In the genomic region with DNA sequence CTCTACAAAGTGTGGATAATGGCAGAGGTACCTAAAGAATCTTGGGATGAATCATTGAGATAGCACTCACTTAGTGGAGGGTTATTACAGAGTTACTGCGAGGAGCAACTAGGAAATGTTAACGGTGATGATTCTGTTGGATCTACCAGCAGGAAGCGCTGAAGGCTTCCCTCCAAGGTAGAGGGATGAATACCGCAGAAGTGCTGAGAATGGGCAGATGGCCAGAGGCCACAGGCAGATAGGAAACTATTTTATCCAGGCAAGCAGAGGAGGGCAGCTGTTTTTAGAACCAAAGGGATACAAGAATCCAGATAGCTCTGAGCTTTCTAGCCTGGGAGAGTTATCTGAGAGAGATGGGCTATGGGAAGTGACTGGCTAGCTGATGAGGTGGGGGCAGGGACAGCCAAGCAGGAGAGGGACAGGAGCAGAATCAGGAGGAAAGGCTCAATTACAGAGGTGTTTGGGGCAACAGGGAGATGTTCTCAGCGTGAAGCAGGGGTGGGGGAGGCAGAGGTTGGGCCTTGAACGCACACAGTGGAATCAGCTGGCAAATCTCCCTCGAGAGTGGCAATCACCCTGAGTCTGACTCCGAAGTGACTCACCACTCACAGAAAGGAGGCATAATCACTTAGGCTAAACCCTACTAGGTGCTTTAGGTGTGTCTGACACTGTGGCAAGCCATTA, we compare ENCODE assay signal across 9 mouse cellular contexts. TPM values are rescaled to one million over a fixed set of nuclear protein-coding genes. Genes with fewer than 3 reads are reported as not detected.
DNase-seq lines count a peak whose midpoint lies in the region; ATAC-seq and TF ChIP-seq lines count a peak whose summit lies in the region.
"Had no signal": no experiment of that assay in that cellular context is flagged by ENCODE, and none has a peak within 500 bp of the region (broad histone marks: within the 10 kb centered on the region; RNA-seq: fewer than 3 reads in every experiment).

No protein-coding gene starts in this region.

- peak; percentile 54; the same call in 1 of the 2 replicates for TF ChIP-seq POLR2A in testis, adult 2 months (IDR thresholded peaks at IDR 0.05; ENCODE audit: control insufficient read depth, low read depth, low read length)

- no peaks in the 10 kb centered on the region for H3K27me3 ChIP-seq in testis, adult 2 months (ENCODE audit: control insufficient read depth, insufficient read depth, low read length)
- H3K27me3 ChIP-seq in hindbrain, embryonic 16.5 days (replicated peaks; ENCODE audit: control insufficient read depth, insufficient read depth, low read length): no peaks in the 10 kb centered on the region
- no peaks in the 10 kb centered on the region for H3K27me3 ChIP-seq in stomach, embryonic 16.5 days (ENCODE audit: control insufficient read depth, insufficient read depth, low read length)

- 21% methylated on average over 8 of the region's 8 CpGs for WGBS in hindbrain, embryonic 16.5 days
- 28% methylated on average over 8 of the region's 8 CpGs for WGBS in stomach, embryonic 16.5 days

- peak; percentile 84 for DNase-seq in adrenal gland, adult 2 months
- no peak for DNase-seq in adrenal gland, postnatal 4 days (ENCODE audit: low spot score in 2 of 2)
- DNase-seq in testis, postnatal 10 days (ENCODE audit: low spot score): no peak
- DNase-seq in right cerebral cortex, adult 18-20 months: no peak
- no peak for DNase-seq in spleen, postnatal 36 days (ENCODE audit: low spot score in 2 of 2)

- H3K9me3 ChIP-seq in hindbrain, embryonic 16.5 days (ENCODE audit: control insufficient read depth, low read length): no peaks in the 10 kb centered on the region
- no peaks in the 10 kb centered on the region for H3K9me3 ChIP-seq in stomach, embryonic 16.5 days (replicated peaks; ENCODE audit: control insufficient read depth, low read length)

- H3K27ac ChIP-seq in testis, adult 2 months (ENCODE audit: control insufficient read depth, insufficient read depth, low read depth, low read length): peak overlapping the region; percentile 55
- H3K27ac ChIP-seq in hindbrain, embryonic 16.5 days (ENCODE audit: low read depth, low read length): peak overlapping the region; percentile 99; the same call in 1 of the 2 replicates
- peak overlapping the region; percentile 100 for H3K27ac ChIP-seq in stomach, embryonic 16.5 days (ENCODE audit: low read length)

- no peak overlapping the region; the same call in 1 of the 2 replicates for H3K9ac ChIP-seq in hindbrain, embryonic 16.5 days (ENCODE audit: low read depth, low read length)
- peak overlapping the region; percentile 69 for H3K9ac ChIP-seq in stomach, embryonic 16.5 days (ENCODE audit: low read length)

- peaks cover 27% of the 10 kb centered on the region for H3K4me1 ChIP-seq in testis, adult 2 months (ENCODE audit: control insufficient read depth, insufficient read depth, low read length)
- peaks cover 39% of the 10 kb centered on the region for H3K4me1 ChIP-seq in hindbrain, embryonic 16.5 days (ENCODE audit: control insufficient read depth, insufficient read depth, low read depth, low read length)
- peaks cover 65% of the 10 kb centered on the region for H3K4me1 ChIP-seq in stomach, embryonic 16.5 days (ENCODE audit: control insufficient read depth, insufficient read depth, low read length)

- no peaks in the 10 kb centered on the region for H3K36me3 ChIP-seq in testis, adult 2 months (ENCODE audit: control insufficient read depth, insufficient read depth, low read length)
- H3K36me3 ChIP-seq in hindbrain, embryonic 16.5 days (ENCODE audit: control insufficient read depth, insufficient read depth, low read length): no peaks in the 10 kb centered on the region
- no peaks in the 10 kb centered on the region for H3K36me3 ChIP-seq in stomach, embryonic 16.5 days (ENCODE audit: control insufficient read depth, insufficient read depth, low read length)

- no peak for ATAC-seq in hindbrain, embryonic 16.5 days
- no peak for ATAC-seq in stomach, embryonic 16.5 days (ENCODE audit: insufficient read depth, low FRiP score)

- no peak for TF ChIP-seq CTCF in testis, adult 2 months (IDR thresholded peaks at IDR 0.05; ENCODE audit: control insufficient read depth, insufficient read depth, insufficient replicate concordance, low read depth, low read length)

- no peak overlapping the region for H3K4me2 ChIP-seq in hindbrain, embryonic 16.5 days (ENCODE audit: low read length)
- H3K4me2 ChIP-seq in stomach, embryonic 16.5 days (ENCODE audit: low read depth, low read length): 0 out of 2 replicates have a peak overlapping the region, but pooled peaks have one; percentile 93

- peak overlapping the region; percentile 65 for H3K4me3 ChIP-seq in testis, adult 2 months (ENCODE audit: control insufficient read depth, low read depth, low read length)
- no peak overlapping the region for H3K4me3 ChIP-seq in hindbrain, embryonic 16.5 days (ENCODE audit: low read length)
- H3K4me3 ChIP-seq in stomach, embryonic 16.5 days (replicated peaks; ENCODE audit: low read length): no peak overlapping the region

RNA-seq across cellular contexts. Expression of a gene that starts 13.5 kb away (rescaled TPM):
- not detected for total RNA-seq in adrenal gland, adult 2 months (2021)
- not detected in 2 replicates for polyA plus RNA-seq in adrenal gland, adult 2 months (2012; rRNA removed)
- total RNA-seq in adrenal gland, postnatal 4 days (2021): not detected
- 140 and 142 TPM in 2 replicates for polyA plus RNA-seq in testis, adult 2 months (2012; rRNA removed)
- not detected in 2 replicates for polyA plus RNA-seq in hindbrain, embryonic 16.5 days (2015; fragmentation: Nextera tagmentation; extraction: Ambion mirVana)
- polyA plus RNA-seq in stomach, embryonic 16.5 days (2015; fragmentation: Nextera tagmentation; extraction: Ambion mirVana): not detected in 2 replicates
- polyA plus RNA-seq: lung, embryonic 16.5 days had no signal

RNA-seq across cellular contexts. Expression of a gene that starts 13.6 kb away (rescaled TPM):
- total RNA-seq in adrenal gland, adult 2 months (2021): not detected
- 0.17 and 0.18 TPM in 2 replicates for polyA plus RNA-seq in adrenal gland, adult 2 months (2012; rRNA removed)
- total RNA-seq in adrenal gland, postnatal 4 days (2021): not detected
- polyA plus RNA-seq in testis, adult 2 months (2012; rRNA removed): 11.7 and 23.8 TPM in 2 replicates
- polyA plus RNA-seq in hindbrain, embryonic 16.5 days (2015; fragmentation: Nextera tagmentation; extraction: Ambion mirVana): 0.13 TPM in 1 of 2 replicates, not detected in the other
- not detected in 2 replicates for polyA plus RNA-seq in stomach, embryonic 16.5 days (2015; fragmentation: Nextera tagmentation; extraction: Ambion mirVana)

Comparison
In these comparisons a context has a peak if more than half of its experiments do, and no peak if none do; other contexts are left out.
1. RNA of a gene that starts 13.5 kb away (polyA plus RNA-seq): 140 to 142 TPM in testis, adult 2 months; not detected in adrenal gland, adult 2 months, not detected in hindbrain, embryonic 16.5 days and not detected in stomach, embryonic 16.5 days; every median in the first group is over 100 times any median in the second.
2. RNA of a gene that starts 13.6 kb away (polyA plus RNA-seq): 11.7 to 23.8 TPM in testis, adult 2 months; 0.17 to 0.18 TPM in adrenal gland, adult 2 months, 0.13 TPM in hindbrain, embryonic 16.5 days and not detected in stomach, embryonic 16.5 days; every median in the first group is over 10 times any median in the second.
3. Peak in every context shown above with its lines, with median percentiles within 50 percentile points of each other: H3K27ac ChIP-seq.